Mouse (Mus musculus): ENCODE results near the gene Tex101.
"Not testable (repeated sequence)": the region's sequence is repeated elsewhere in the genome, so short reads cannot be mapped to it uniquely, and the experiment has no call there.

Gene Tex101

DNA sequence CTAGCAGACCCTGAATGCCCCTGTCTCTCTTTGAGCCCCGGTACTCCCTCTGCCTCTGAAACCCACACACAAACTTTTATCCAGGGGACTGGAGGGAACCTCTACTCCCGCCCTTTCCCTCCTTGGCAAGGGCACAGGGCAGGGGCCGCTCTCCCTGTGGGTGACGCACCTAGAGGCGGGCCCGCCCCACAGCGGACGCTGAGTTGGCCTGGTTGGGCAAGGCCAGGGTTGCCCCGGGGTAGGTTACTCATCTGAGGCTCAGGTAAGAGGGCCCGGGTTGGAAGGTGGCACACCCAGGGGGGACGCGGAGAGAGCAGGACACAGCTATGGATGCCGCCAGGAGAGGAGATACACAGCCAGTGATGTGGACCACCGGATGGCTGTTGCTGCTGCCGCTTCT, 40.2 kb downstream of the Tex101 start, which contains the start of gene Lypd3:
Lypd3 (plus strand) TSS at position 287 of the 400 bp plus-strand sequence.
- DNase-seq (ENCODE audit: low spot score in 2 of 2), result peak; percentile 60 to 77

DNA sequence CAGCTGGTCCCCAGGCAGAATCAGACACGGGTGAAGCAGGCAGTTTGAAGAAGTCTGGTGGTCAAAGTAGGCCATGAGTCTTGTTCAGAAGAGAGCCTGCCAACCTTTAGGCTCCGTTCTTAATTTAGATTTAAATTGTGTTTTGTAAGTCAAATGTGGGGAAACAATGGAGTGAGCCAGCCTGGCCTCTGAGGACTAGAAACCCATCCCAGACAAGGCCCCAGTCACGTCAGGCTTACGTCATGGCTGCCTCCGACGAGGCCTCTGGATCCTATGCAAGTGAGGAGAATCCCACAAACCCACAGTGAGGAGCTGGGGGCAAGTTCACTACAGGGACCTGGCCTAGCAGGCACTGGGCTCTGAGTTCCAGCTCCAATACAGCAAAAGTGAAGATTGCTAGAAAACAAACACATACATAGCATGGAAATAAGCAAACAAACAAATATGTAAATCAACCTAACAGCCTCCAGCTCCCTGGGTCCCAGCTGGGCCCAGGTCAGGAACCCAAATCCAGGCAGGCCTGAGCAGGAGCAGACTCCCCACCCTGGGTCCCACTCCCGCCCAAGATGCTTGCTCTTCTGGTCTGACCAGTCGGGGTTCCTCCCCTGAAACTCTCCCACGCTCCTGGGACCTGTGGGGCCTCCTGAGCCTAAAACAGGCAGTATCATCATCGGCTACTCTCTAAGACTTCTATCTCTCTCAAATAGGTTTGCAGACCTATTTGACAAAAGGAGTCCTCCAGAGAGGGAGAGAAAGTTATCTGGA, 46.2 kb downstream of the Tex101 start:
- peak; percentile 50 to 74 for DNase-seq (ENCODE audit: low spot score in 2 of 2)

DNA sequence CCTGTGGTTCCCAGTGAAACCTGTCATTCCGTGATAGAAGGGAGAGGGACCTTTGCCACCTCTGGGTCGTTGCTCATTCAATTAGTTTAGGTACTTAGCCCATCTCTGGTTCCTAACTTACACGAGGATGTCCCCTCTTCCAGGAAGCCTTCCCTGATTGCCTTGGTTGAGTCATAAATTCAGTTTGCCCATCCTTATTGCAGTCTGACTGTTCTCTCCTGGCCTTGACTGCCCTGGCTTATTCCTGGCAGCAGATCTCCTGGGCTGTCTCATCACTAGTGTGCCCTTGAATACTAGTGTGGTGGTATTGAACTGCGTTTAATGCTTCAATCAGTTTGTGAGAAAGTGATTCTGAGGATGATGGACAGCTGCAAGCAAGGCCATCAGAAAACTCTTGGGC, 46.8 kb downstream of the Tex101 start:
- no peak for DNase-seq (ENCODE audit: low spot score in 2 of 2)

GRCm38 (mm10) chr7:24628685-24629610, 47.5 kb downstream of the Tex101 start:
- DNase-seq (ENCODE audit: low spot score in 2 of 2), result peak; percentile 74 to 75

GRCm38 (mm10) chr7:24622967-24623366, 53.5 kb downstream of the Tex101 start:
- no peak for DNase-seq (ENCODE audit: low spot score in 2 of 2)

DNA sequence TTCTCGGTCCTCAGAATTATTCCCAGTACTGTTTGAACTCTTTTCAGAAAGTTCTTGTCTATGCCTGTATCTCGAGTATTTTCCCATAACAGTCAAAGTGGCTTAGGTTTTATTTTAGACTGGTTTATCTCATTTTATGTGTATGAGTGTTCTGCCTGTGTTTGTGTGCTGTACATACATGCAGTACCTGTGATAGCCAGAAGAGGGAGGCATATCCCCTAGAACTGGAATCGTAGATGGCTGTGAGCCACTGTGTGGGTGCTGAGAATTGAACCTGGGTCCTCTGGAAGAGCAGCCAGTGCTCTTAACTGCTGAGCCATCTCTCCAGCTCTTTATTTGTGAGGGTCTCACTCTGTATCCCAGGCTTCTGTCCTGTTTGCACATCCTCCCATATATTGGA, 55.3 kb downstream of the Tex101 start:
- DNase-seq (ENCODE audit: low spot score in 2 of 2), result no peak

DNA sequence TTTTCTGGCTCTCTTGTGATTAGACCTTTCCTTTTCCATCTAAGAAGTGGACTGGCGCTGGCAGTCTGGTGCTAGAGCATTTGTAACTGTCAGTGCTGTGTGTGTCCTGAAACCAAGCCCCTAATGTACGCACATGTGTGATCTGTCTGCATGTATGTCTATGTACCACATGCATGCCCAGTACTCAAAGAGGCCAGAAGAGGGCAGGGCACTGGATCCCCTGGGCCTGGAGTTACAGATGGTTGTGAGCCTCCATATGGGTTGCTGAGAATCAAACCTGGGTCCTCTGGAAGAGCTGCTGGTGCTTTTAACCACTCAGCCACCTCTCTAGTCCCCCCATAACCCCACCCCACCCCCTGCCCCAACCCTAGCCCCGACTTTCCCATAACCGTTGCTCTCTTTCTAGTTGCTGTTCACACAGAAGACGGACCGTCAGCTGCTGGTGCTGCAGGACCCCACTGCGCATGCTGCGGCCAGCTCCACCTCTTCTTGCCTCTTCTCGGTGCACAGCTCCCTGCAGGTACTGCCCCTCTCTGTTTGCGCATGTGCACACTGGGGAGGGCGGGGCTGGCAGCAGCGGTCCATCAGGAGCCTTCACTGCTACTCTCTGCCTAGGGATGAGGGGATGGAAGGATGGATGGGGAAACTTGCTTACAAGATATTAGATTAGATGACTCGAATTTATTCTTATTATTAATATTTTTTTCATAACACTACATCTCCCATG, 56.6 kb downstream of the Tex101 start:
- no peak for DNase-seq (ENCODE audit: low spot score in 2 of 2)

- DNase-seq (ENCODE audit: low spot score in 2 of 2), result not testable (repeated sequence)
Measured at GRCm38 (mm10) chr7:24618374-24618773, 58.1 kb downstream of the Tex101 start.
